Mouse (Mus musculus): ENCODE measurements around the gene Fam168a. TPM values are rescaled to one million over a fixed set of nuclear protein-coding genes. Genes with fewer than 3 reads are reported as not detected.

The Fam168a gene
- total and polyA plus RNA-seq, 3 experiments = 36.3 to 39.8 (median 37.1) TPM

GRCm38 (mm10) chr7:100770669-100771341 lies 64.4 kb downstream of the Fam168a start:
- intact Hi-C loops (cut with DNase I) = loop anchor here (2.0 kb wide), 1 partner anchor 14 kb away; no protein-coding TSS in a partner anchor
- Histone ChIP-seq H3K4me1 (ENCODE audit: control insufficient read depth, insufficient read depth, low read length) (peaks cover 4% of the 10 kb centered on the region), H3K27me3 (ENCODE audit: control insufficient read depth, insufficient read depth, low read length) (no peaks in the 10 kb centered on the region), H3K36me3 (ENCODE audit: control insufficient read depth, insufficient read depth, low read length) (peaks cover 2% of the 10 kb centered on the region; the same call in 1 of the 2 replicates), H3K4me3 (no peak overlapping the region), H3K9ac (ENCODE audit: low read depth, low read length) (no peak overlapping the region), H3K27ac (no peak overlapping the region), H3K79me2 (replicated peaks; ENCODE audit: control insufficient read depth, insufficient read depth, low read length) (no peaks in the 10 kb centered on the region)
- TF ChIP-seq EP300 (IDR thresholded peaks at IDR 0.05; ENCODE audit: insufficient read depth, low read depth, low read length) = no peak
- TF ChIP-seq POLR2A (IDR thresholded peaks at IDR 0.05; ENCODE audit: insufficient read depth, low read depth, low read length) = no peak
- TF ChIP-seq CTCF (IDR thresholded peaks at IDR 0.05) = no peak
- WGBS = 79% methylated on average over 2 of the region's 2 CpGs
- no peak for DNase-seq

DNA sequence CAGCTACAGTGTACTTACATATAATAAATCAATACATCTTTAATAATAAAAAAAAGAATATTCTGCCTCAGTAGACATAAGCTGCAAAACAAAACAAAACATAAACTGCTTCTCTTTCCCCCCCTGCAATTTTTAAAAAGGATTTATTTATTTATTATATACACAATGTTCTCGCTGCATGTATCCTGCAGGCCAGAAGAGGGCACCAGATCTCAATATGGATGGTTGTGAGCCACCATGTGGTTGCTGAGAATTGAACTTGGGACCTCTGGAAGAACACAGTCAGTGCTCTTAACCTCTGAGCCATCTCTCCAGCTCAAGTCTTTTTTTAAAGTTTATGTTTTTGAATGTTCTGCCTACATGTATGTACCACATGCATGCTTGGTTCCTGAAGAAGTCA lies 67.8 kb downstream of the Fam168a start:
- intact Hi-C loops (cut with DNase I) = no loop called here
- no peak overlapping the region for H3K4me3 ChIP-seq
- H3K27ac ChIP-seq = no peak overlapping the region
- no peak for DNase-seq
- no peak overlapping the region for H3K9ac ChIP-seq (ENCODE audit: low read depth, low read length)
- peaks cover 2% of the 10 kb centered on the region for H3K4me1 ChIP-seq (ENCODE audit: control insufficient read depth, insufficient read depth, low read length)
- H3K36me3 ChIP-seq (ENCODE audit: control insufficient read depth, insufficient read depth, low read length) = peaks cover 2% of the 10 kb centered on the region; the same call in 1 of the 2 replicates
- TF ChIP-seq CTCF (IDR thresholded peaks at IDR 0.05) = peak; percentile 48
- no peak for TF ChIP-seq EP300 (IDR thresholded peaks at IDR 0.05; ENCODE audit: insufficient read depth, low read depth, low read length)
- 97% methylated on average over 1 of the region's 1 CpGs for WGBS
- no peaks in the 10 kb centered on the region for H3K27me3 ChIP-seq (ENCODE audit: control insufficient read depth, insufficient read depth, low read length)
- H3K79me2 ChIP-seq (replicated peaks; ENCODE audit: control insufficient read depth, insufficient read depth, low read length) = no peaks in the 10 kb centered on the region

DNA sequence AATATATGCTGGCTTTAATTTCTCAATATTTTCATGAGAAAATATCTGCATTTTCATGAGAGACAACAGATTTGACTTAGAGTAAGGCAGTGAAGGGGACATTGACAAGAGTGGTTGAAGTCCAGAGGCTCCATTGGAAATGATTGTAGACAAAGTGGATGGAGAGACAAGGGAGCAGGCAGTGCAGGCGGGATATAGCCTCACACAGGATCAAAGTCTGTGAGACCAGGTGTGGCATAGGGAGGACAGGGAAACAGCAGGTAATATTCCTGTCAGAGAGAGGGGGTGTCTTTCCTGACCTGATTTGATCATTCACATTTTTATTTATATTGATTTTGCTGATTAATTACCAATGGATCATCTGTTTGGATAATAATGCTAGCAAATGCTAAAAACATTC lies 69.4 kb downstream of the Fam168a start:
- H3K9ac ChIP-seq (ENCODE audit: low read depth, low read length) = no peak overlapping the region
- DNase-seq = no peak
- intact Hi-C loops (cut with DNase I) = no loop called here
- 93% methylated on average over 1 of the region's 1 CpGs for WGBS
- H3K79me2 ChIP-seq (replicated peaks; ENCODE audit: control insufficient read depth, insufficient read depth, low read length) = no peaks in the 10 kb centered on the region
- H3K36me3 ChIP-seq (ENCODE audit: control insufficient read depth, insufficient read depth, low read length) = no peaks in the 10 kb centered on the region
- TF ChIP-seq EP300 (IDR thresholded peaks at IDR 0.05; ENCODE audit: insufficient read depth, low read depth, low read length) (no peak), CTCF (IDR thresholded peaks at IDR 0.05) (no peak), POLR2A (IDR thresholded peaks at IDR 0.05; ENCODE audit: insufficient read depth, low read depth, low read length) (no peak)
- no peaks in the 10 kb centered on the region for H3K27me3 ChIP-seq (ENCODE audit: control insufficient read depth, insufficient read depth, low read length)
- no peak overlapping the region for H3K27ac ChIP-seq
- H3K4me1 ChIP-seq (ENCODE audit: control insufficient read depth, insufficient read depth, low read length) = no peaks in the 10 kb centered on the region
- H3K4me3 ChIP-seq = no peak overlapping the region

GRCm38 (mm10) chr7:100780192-100780591 lies 73.8 kb downstream of the Fam168a start:
- no peak for TF ChIP-seq CTCF (IDR thresholded peaks at IDR 0.05)
- TF ChIP-seq POLR2A (IDR thresholded peaks at IDR 0.05; ENCODE audit: insufficient read depth, low read depth, low read length) = no peak
- Histone ChIP-seq H3K27me3 (ENCODE audit: control insufficient read depth, insufficient read depth, low read length) (no peaks in the 10 kb centered on the region), H3K4me3 (no peak overlapping the region), H3K4me1 (ENCODE audit: control insufficient read depth, insufficient read depth, low read length) (no peaks in the 10 kb centered on the region; the same call in 1 of the 2 replicates), H3K27ac (no peak overlapping the region), H3K36me3 (ENCODE audit: control insufficient read depth, insufficient read depth, low read length) (no peaks in the 10 kb centered on the region), H3K9ac (ENCODE audit: low read depth, low read length) (no peak overlapping the region), H3K79me2 (replicated peaks; ENCODE audit: control insufficient read depth, insufficient read depth, low read length) (no peaks in the 10 kb centered on the region; the same call in 1 of the 2 replicates)
- no peak for DNase-seq
- intact Hi-C loops (cut with DNase I) = no loop called here
- WGBS = 70% methylated on average over 7 of the region's 7 CpGs

GRCm38 (mm10) chr7:100784650-100785049 lies 78.2 kb downstream of the Fam168a start:
- H3K4me3 ChIP-seq = no peak overlapping the region
- peaks cover 6% of the 10 kb centered on the region for H3K4me1 ChIP-seq (ENCODE audit: control insufficient read depth, insufficient read depth, low read length)
- no peak overlapping the region for H3K9ac ChIP-seq (ENCODE audit: low read depth, low read length)
- 86% methylated on average over 2 of the region's 2 CpGs for WGBS
- H3K27ac ChIP-seq = no peak overlapping the region
- peaks cover 15% of the 10 kb centered on the region for H3K36me3 ChIP-seq (ENCODE audit: control insufficient read depth, insufficient read depth, low read length)
- intact Hi-C loops (cut with DNase I) = loop anchor here (2.0 kb wide), 1 partner anchor 14 kb away; no protein-coding TSS in a partner anchor
- H3K27me3 ChIP-seq (ENCODE audit: control insufficient read depth, insufficient read depth, low read length) = no peaks in the 10 kb centered on the region
- TF ChIP-seq POLR2A (IDR thresholded peaks at IDR 0.05; ENCODE audit: insufficient read depth, low read depth, low read length) = no peak
- no peak for TF ChIP-seq EP300 (IDR thresholded peaks at IDR 0.05; ENCODE audit: insufficient read depth, low read depth, low read length)
- no peak for TF ChIP-seq CTCF (IDR thresholded peaks at IDR 0.05)
- DNase-seq = no peak
- no peaks in the 10 kb centered on the region; the same call in 1 of the 2 replicates for H3K79me2 ChIP-seq (replicated peaks; ENCODE audit: control insufficient read depth, insufficient read depth, low read length)

DNA sequence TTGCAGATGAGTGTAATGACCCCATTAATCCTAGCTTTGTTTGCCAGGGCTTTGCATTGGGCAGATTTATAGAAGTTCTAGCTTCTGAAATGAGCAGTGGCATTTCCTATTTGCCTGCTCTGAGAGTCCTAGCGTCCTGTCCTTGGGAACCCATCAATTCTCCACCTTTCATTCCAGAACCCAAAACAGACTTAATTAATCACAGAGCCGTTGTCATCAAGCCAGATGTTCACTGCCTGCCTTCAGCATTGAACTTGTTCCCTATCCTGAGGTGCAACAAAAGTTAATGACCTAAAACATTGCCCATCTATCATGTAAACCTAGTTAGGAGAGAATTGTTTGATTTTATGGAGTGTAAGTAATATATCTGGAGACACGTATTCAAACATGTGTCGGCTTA lies 79.0 kb downstream of the Fam168a start:
- 77% methylated on average over 4 of the region's 4 CpGs for WGBS
- no peak overlapping the region for H3K27ac ChIP-seq
- TF ChIP-seq EP300 (IDR thresholded peaks at IDR 0.05; ENCODE audit: insufficient read depth, low read depth, low read length) = no peak
- TF ChIP-seq CTCF (IDR thresholded peaks at IDR 0.05) = no peak
- no peak for TF ChIP-seq POLR2A (IDR thresholded peaks at IDR 0.05; ENCODE audit: insufficient read depth, low read depth, low read length)
- peaks cover 6% of the 10 kb centered on the region for H3K4me1 ChIP-seq (ENCODE audit: control insufficient read depth, insufficient read depth, low read length)
- intact Hi-C loops (cut with DNase I) = loop anchor here (2.0 kb wide), 1 partner anchor 15 kb away; no protein-coding TSS in a partner anchor
- H3K9ac ChIP-seq (ENCODE audit: low read depth, low read length) = no peak overlapping the region
- H3K79me2 ChIP-seq (replicated peaks; ENCODE audit: control insufficient read depth, insufficient read depth, low read length) = no peaks in the 10 kb centered on the region; the same call in 1 of the 2 replicates
- no peak for DNase-seq
- H3K4me3 ChIP-seq = no peak overlapping the region
- H3K36me3 ChIP-seq (ENCODE audit: control insufficient read depth, insufficient read depth, low read length) = peaks cover 15% of the 10 kb centered on the region
- H3K27me3 ChIP-seq (ENCODE audit: control insufficient read depth, insufficient read depth, low read length) = no peaks in the 10 kb centered on the region
